Mouse (Mus musculus): ENCODE measurements around the gene Kif1b.

- TF ChIP-seq CTCF (IDR thresholded peaks at IDR 0.05; ENCODE audit: low read depth) (no peak), EP300 (IDR thresholded peaks at IDR 0.05; ENCODE audit: low read depth) (no peak)
These were observed 135.9 kb downstream of the Kif1b start for GRCm38 (mm10) chr4:149171581-149171981.

Data from liver, embryonic 14.5 days (tissue).